Mouse (Mus musculus): ENCODE measurements around the gene Klf7. TPM values are rescaled to one million over a fixed set of nuclear protein-coding genes. Genes with fewer than 3 reads are reported as not detected.

The Klf7 gene
- total RNA-seq, 1 experiment, result 10.8 TPM

DNA sequence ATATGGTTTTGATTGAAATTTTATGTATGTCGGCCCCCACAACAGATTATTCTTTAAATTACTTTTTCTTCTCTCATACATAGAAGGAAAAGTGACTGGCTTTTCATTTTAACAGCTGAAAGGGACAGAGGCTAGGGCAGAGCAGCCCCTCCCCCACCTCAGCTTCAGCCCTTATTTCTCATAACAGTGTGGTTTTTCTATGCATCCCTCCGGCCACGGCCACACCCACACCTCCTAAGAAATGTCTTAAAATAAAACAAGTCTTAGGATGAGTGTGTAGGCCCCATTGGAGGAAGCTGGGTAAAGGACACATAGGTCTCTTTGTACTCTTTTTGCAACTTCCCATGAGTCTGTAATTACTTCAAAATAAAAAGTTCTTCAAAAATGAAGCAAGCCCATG is 20.8 kb downstream of the Klf7 start:
- TF ChIP-seq ZC3H11A (IDR thresholded peaks at IDR 0.05; ENCODE audit: borderline replicate concordance, low read depth, low read length), result no peak
- no peak for TF ChIP-seq MAFK (IDR thresholded peaks at IDR 0.05; ENCODE audit: insufficient read depth, low read depth, low read length)
- TF ChIP-seq HCFC1 (IDR thresholded peaks at IDR 0.05; ENCODE audit: borderline replicate concordance, insufficient read depth, low read length), result no peak
- TF ChIP-seq CHD2 (IDR thresholded peaks at IDR 0.05; ENCODE audit: low read depth, low read length), result no peak
- TF ChIP-seq ZNF384 (IDR thresholded peaks at IDR 0.05; ENCODE audit: low read depth, low read length), result no peak
- in situ Hi-C loops (cut with MboI; ENCODE audit: low sequenced_read_pairs in 2 of 2, unreplicated experiment in 2 of 2), result no loop called here

GRCm38 (mm10) chr1:64098800-64099199 is 23.3 kb downstream of the Klf7 start:
- H3K27ac ChIP-seq (ENCODE audit: insufficient read depth, low read depth, low read length, poor library complexity, severe bottlenecking), result no peak overlapping the region
- H3K9ac ChIP-seq (ENCODE audit: insufficient read depth, low read depth, low read length, poor library complexity, severe bottlenecking), result no peak overlapping the region
- no peaks in the 10 kb centered on the region for H3K4me1 ChIP-seq (ENCODE audit: control insufficient read depth in 2 of 2, insufficient read depth in 2 of 2, low read length in 2 of 2, poor library complexity in 1 of 2)
- no peak for TF ChIP-seq HCFC1 (IDR thresholded peaks at IDR 0.05; ENCODE audit: borderline replicate concordance, insufficient read depth, low read length)
- in situ Hi-C loops (cut with MboI; ENCODE audit: low sequenced_read_pairs in 2 of 2, unreplicated experiment in 2 of 2), result no loop called here
- H3K4me3 ChIP-seq (ENCODE audit: insufficient read depth in 1 of 2, low read depth in 1 of 2, low read length in 2 of 2, poor library complexity in 1 of 2, severe bottlenecking in 1 of 2), result no peak overlapping the region
- no peaks in the 10 kb centered on the region for H3K9me3 ChIP-seq (ENCODE audit: control insufficient read depth, insufficient read depth, low read depth, low read length)
- H3K36me3 ChIP-seq (ENCODE audit: control insufficient read depth, insufficient read depth, low read length, poor library complexity, severe bottlenecking), result no peaks in the 10 kb centered on the region; the same call in 1 of the 2 replicates
- DNase-seq (ENCODE audit: low read depth, low spot score), result no peak

More for the DNA sequence above, 20.8 kb downstream of the Klf7 start:
- Histone ChIP-seq H3K9ac (ENCODE audit: insufficient read depth, low read depth, low read length, poor library complexity, severe bottlenecking) (no peak overlapping the region), H3K4me3 (ENCODE audit: insufficient read depth in 1 of 2, low read depth in 1 of 2, low read length in 2 of 2, poor library complexity in 1 of 2, severe bottlenecking in 1 of 2) (no peak overlapping the region), H3K9me3 (ENCODE audit: control insufficient read depth, insufficient read depth, low read depth, low read length) (no peaks in the 10 kb centered on the region), H3K27ac (ENCODE audit: insufficient read depth, low read depth, low read length, poor library complexity, severe bottlenecking) (no peak overlapping the region), H3K36me3 (ENCODE audit: control insufficient read depth, insufficient read depth, low read length, poor library complexity, severe bottlenecking) (no peaks in the 10 kb centered on the region; the same call in 1 of the 2 replicates), H3K4me1 (ENCODE audit: control insufficient read depth in 2 of 2, insufficient read depth in 2 of 2, low read length in 2 of 2, poor library complexity in 1 of 2) (0 out of 4 replicates have a peak, but pooled peaks cover 0 to 2% of the 10 kb centered on the region in 2 experiments)
- DNase-seq (ENCODE audit: low read depth, low spot score), result no peak

DNA sequence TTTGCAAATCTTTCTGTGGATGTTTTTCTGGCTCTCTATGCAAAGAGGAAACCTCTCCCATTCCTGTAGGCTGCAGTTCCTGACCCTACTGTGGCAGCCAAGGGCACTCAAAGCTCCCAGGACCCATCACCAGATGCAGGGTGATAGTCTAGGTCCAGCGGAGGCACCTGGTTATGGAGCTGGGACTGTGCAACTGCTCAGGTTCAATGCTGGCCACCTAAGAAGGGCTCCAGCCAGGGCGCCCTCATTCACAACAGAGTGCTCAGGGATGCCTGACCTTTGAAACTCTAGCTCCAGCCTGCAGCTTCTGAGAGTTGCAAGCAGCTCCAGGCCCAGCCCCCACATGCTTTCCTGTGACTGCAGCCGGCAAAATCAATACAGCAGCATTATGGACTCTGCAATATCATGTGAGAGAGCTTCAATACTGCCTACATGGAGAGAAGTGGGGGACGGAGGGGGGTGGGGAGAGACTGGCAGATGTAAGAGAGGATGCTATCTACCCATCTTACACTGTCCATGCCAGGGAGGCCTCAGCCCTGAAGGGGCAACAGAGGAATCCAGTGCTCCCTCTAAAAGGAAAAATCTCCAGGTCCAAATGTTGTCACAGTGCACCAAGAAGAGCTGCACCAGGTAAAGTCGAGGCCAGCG is 24.3 kb downstream of the Klf7 start:
- Histone ChIP-seq H3K9me3 (ENCODE audit: control insufficient read depth, insufficient read depth, low read depth, low read length) (no peaks in the 10 kb centered on the region), H3K27ac (ENCODE audit: insufficient read depth, low read depth, low read length, poor library complexity, severe bottlenecking) (no peak overlapping the region), H3K4me3 (ENCODE audit: insufficient read depth in 1 of 2, low read depth in 1 of 2, low read length in 2 of 2, poor library complexity in 1 of 2, severe bottlenecking in 1 of 2) (no peak overlapping the region), H3K36me3 (ENCODE audit: control insufficient read depth, insufficient read depth, low read length, poor library complexity, severe bottlenecking) (no peaks in the 10 kb centered on the region; the same call in 1 of the 2 replicates), H3K9ac (ENCODE audit: insufficient read depth, low read depth, low read length, poor library complexity, severe bottlenecking) (no peak overlapping the region), H3K4me1 (ENCODE audit: control insufficient read depth in 2 of 2, insufficient read depth in 2 of 2, low read length in 2 of 2, poor library complexity in 1 of 2) (no peaks in the 10 kb centered on the region)
- in situ Hi-C loops (cut with MboI; ENCODE audit: low sequenced_read_pairs in 2 of 2, unreplicated experiment in 2 of 2), result no loop called here
- DNase-seq (ENCODE audit: low read depth, low spot score), result no peak
- no peak for TF ChIP-seq CHD2 (IDR thresholded peaks at IDR 0.05; ENCODE audit: low read depth, low read length)
- TF ChIP-seq ZC3H11A (IDR thresholded peaks at IDR 0.05; ENCODE audit: borderline replicate concordance, low read depth, low read length), result no peak
- TF ChIP-seq MAFK (IDR thresholded peaks at IDR 0.05; ENCODE audit: insufficient read depth, low read depth, low read length), result no peak
- TF ChIP-seq HCFC1 (IDR thresholded peaks at IDR 0.05; ENCODE audit: borderline replicate concordance, insufficient read depth, low read length), result no peak
- no peak for TF ChIP-seq ZNF384 (IDR thresholded peaks at IDR 0.05; ENCODE audit: low read depth, low read length)

GRCm38 (mm10) chr1:64093018-64093417 is 29.1 kb downstream of the Klf7 start:
- in situ Hi-C loops (cut with MboI; ENCODE audit: low sequenced_read_pairs in 2 of 2, unreplicated experiment in 2 of 2), result no loop called here
- no peak for TF ChIP-seq MAFK (IDR thresholded peaks at IDR 0.05; ENCODE audit: insufficient read depth, low read depth, low read length)
- TF ChIP-seq HCFC1 (IDR thresholded peaks at IDR 0.05; ENCODE audit: borderline replicate concordance, insufficient read depth, low read length), result no peak
- TF ChIP-seq ZNF384 (IDR thresholded peaks at IDR 0.05; ENCODE audit: low read depth, low read length), result no peak
- TF ChIP-seq ZC3H11A (IDR thresholded peaks at IDR 0.05; ENCODE audit: borderline replicate concordance, low read depth, low read length), result no peak
- no peak for TF ChIP-seq CHD2 (IDR thresholded peaks at IDR 0.05; ENCODE audit: low read depth, low read length)
- no peaks in the 10 kb centered on the region for H3K36me3 ChIP-seq (ENCODE audit: control insufficient read depth, insufficient read depth, low read length, poor library complexity, severe bottlenecking)
- no peak overlapping the region for H3K27ac ChIP-seq (ENCODE audit: insufficient read depth, low read depth, low read length, poor library complexity, severe bottlenecking)
- no peak for DNase-seq (ENCODE audit: low read depth, low spot score)
- H3K4me1 ChIP-seq (ENCODE audit: control insufficient read depth in 2 of 2, insufficient read depth in 2 of 2, low read length in 2 of 2, poor library complexity in 1 of 2), result peaks cover 0 to 6% of the 10 kb centered on the region in 2 experiments; a peak in 1 of 4 replicates
- no peak overlapping the region for H3K4me3 ChIP-seq (ENCODE audit: insufficient read depth in 1 of 2, low read depth in 1 of 2, low read length in 2 of 2, poor library complexity in 1 of 2, severe bottlenecking in 1 of 2)
- H3K9me3 ChIP-seq (ENCODE audit: control insufficient read depth, insufficient read depth, low read depth, low read length), result no peaks in the 10 kb centered on the region
- no peak overlapping the region for H3K9ac ChIP-seq (ENCODE audit: insufficient read depth, low read depth, low read length, poor library complexity, severe bottlenecking)

GRCm38 (mm10) chr1:64091591-64091990 is 30.5 kb downstream of the Klf7 start:
- no peak overlapping the region for H3K4me3 ChIP-seq (ENCODE audit: insufficient read depth in 1 of 2, low read depth in 1 of 2, low read length in 2 of 2, poor library complexity in 1 of 2, severe bottlenecking in 1 of 2)
- no peaks in the 10 kb centered on the region for H3K36me3 ChIP-seq (ENCODE audit: control insufficient read depth, insufficient read depth, low read length, poor library complexity, severe bottlenecking)
- TF ChIP-seq CHD2 (IDR thresholded peaks at IDR 0.05; ENCODE audit: low read depth, low read length), result no peak
- no peak for TF ChIP-seq ZC3H11A (IDR thresholded peaks at IDR 0.05; ENCODE audit: borderline replicate concordance, low read depth, low read length)
- no peak for TF ChIP-seq MAFK (IDR thresholded peaks at IDR 0.05; ENCODE audit: insufficient read depth, low read depth, low read length)
- no peak for TF ChIP-seq ZNF384 (IDR thresholded peaks at IDR 0.05; ENCODE audit: low read depth, low read length)
- TF ChIP-seq HCFC1 (IDR thresholded peaks at IDR 0.05; ENCODE audit: borderline replicate concordance, insufficient read depth, low read length), result no peak
- peaks cover 0 to 8% of the 10 kb centered on the region in 2 experiments; a peak in 1 of 4 replicates for H3K4me1 ChIP-seq (ENCODE audit: control insufficient read depth in 2 of 2, insufficient read depth in 2 of 2, low read length in 2 of 2, poor library complexity in 1 of 2)
- no peak overlapping the region for H3K9ac ChIP-seq (ENCODE audit: insufficient read depth, low read depth, low read length, poor library complexity, severe bottlenecking)
- no peaks in the 10 kb centered on the region for H3K9me3 ChIP-seq (ENCODE audit: control insufficient read depth, insufficient read depth, low read depth, low read length)
- H3K27ac ChIP-seq (ENCODE audit: insufficient read depth, low read depth, low read length, poor library complexity, severe bottlenecking), result no peak overlapping the region
- DNase-seq (ENCODE audit: low read depth, low spot score), result no peak
- in situ Hi-C loops (cut with MboI; ENCODE audit: low sequenced_read_pairs in 2 of 2, unreplicated experiment in 2 of 2), result no loop called here

All from ES-E14 (cell line).